Comparison of ENCODE assay signal across 17 mouse cellular contexts in the genomic region with DNA sequence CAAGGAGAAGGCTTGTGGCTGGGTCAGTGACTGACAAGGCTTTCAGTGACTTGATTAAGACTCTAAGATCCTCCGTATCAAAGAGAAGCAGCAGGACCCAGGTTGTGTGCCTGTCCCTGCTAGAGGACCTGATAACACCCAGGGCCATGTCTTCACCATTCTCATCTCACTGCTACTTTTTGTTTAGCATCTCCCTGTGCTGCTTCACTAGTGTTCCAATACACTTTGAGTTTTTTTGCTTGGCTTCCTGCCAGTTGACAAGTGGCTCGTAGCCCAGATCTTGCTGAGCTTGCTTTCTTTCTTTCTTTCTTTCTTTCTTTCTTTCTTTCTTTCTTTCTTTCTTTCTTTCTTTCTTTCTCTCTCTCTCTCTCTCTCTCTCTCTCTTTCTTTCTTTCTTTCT. TPM values are rescaled to one million over a fixed set of nuclear protein-coding genes. Genes with fewer than 3 reads are reported as not detected.
"Had no signal": no experiment of that assay in that cellular context is flagged by ENCODE, and none has a peak within 500 bp of the region (broad histone marks: within the 10 kb centered on the region; RNA-seq: fewer than 3 reads in every experiment).

No protein-coding gene starts in this region.

RNA-seq across cellular contexts. Expression of a gene that starts 12.5 kb away (rescaled TPM):
- polyA plus RNA-seq: cortical plate, adult 2 months; embryonic facial prominence, embryonic 10.5 days; embryonic facial prominence, embryonic 11.5 days; embryonic facial prominence, embryonic 12.5 days; embryonic facial prominence, embryonic 13.5 days; embryonic facial prominence, embryonic 14.5 days; embryonic facial prominence, embryonic 15.5 days; erythroblast, embryonic 14.5 days; forebrain, embryonic 10.5 days; forebrain, embryonic 11.5 days; forebrain, embryonic 12.5 days; forebrain, embryonic 14.5 days; forebrain, embryonic 15.5 days; forebrain, postnatal 0 days; frontal cortex, adult 2 months; gonadal fat pad, adult 2 months; heart, adult 2 months had no signal
